Mouse (Mus musculus) lung, adult 2 months (tissue): ENCODE results near the gene Tmem240.

Source experiments
- CTCF ChIP-seq: fragments of 200-500 bp; IDR thresholded peaks from 2 replicates; pipeline ENCODE4 v1.5.1; 2011; ENCODE audit warnings: mild to moderate bottlenecking, low read length, control low read depth; ENCODE audit not compliant: insufficient read depth
- POLR2A ChIP-seq: fragments of 200-500 bp; IDR thresholded peaks from 2 replicates; pipeline ENCODE4 v1.6.1; 2011; ENCODE audit warnings: low read depth, mild to moderate bottlenecking, control low read depth, low read length, borderline replicate concordance; ENCODE audit errors: extremely low read depth

- TF ChIP-seq POLR2A: no peak
- TF ChIP-seq CTCF: no peak
Measured at GRCm38 (mm10) chr4:155735788-155736187, 1.2 kb downstream of the Tmem240 start.
